Mouse (Mus musculus) spleen, postnatal 36 days (tissue): ENCODE results near the gene Sytl2.

Experiments used
- DNase-seq, 2 experiments: peaks; one replicate each; pipeline ENCODE4 v3.0.0; 2022; ENCODE audit warnings: low spot score in 2 of 2, mixed read lengths in 1 of 2

Gene Sytl2

DNA sequence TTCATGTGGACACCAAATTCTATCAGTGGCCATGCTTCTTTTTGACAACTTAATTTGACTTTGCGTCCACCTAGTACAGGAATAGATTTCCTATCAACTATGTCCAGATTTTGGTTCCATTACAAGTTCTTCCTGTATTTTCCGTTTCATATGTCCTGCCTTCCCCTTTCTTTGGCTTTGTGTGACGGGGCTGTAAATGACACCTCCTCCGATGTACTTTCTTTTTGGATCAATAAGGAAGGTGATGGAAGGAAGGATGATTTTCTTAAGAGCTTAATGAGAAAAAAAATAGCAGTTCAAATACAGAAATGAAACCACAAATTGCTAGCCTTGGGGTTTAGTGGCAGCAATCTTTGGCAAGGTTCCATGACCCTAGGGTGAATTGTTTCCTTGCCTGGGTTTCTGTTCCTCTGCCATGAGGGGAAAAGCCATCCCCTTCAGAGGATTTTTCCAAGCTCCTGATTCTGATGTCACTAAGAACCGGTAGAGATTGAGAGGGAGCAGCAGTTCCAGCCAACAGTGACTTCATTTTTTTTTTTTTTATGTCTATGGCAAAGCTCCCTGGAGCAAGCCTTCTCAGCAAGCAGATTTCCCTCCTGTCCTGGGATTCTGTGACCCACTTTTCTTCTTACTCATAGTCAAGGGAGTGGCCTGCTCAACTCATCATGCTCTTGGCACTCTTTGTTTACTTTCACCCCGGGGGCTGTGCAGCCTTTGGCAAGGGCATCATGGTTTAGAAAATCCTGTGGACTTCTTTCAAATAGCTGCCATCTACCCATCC is 68.2 kb downstream of the Sytl2 start:
- DNase-seq: peak in 1 of 2 experiments; percentile 19

DNA sequence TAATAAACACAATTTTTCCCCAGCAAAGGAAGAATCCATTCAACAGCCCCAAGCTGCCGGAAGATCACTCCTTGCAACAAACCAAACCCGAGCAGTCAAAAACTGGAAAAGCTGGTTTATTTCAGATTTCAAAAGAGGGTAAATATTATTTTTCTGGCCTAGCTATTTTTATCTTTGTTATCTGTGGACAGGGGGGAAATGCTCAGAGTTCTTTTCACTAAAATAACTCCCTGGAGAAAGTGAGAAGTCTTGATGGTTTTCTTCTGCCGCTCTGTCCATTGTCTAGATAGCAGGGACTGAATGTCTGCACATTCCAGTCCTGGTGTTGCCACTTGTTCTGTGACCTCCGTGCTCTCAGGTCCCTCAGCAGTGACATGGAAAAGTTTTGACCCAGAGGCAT is 70.8 kb downstream of the Sytl2 start:
- DNase-seq: no peak

DNA sequence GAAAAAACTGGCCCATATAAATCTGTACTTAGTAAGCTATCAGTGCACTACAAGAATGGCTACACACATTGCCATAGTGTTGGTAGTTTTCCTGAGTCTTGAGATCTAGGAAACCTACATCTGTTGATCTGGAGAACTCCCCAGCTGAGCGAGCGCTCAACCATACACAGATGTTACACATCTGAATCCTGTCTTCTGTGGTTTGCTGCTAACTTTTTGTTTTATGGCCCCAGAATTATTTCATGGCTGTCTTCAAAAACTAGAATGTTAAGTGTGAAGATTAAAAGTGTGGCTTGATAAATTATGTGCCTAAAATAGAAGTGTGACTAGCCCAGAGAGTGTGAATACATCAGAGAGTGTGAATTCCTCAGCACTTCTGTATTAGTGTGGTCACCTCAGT is 82.4 kb downstream of the Sytl2 start:
- DNase-seq: no peak

DNA sequence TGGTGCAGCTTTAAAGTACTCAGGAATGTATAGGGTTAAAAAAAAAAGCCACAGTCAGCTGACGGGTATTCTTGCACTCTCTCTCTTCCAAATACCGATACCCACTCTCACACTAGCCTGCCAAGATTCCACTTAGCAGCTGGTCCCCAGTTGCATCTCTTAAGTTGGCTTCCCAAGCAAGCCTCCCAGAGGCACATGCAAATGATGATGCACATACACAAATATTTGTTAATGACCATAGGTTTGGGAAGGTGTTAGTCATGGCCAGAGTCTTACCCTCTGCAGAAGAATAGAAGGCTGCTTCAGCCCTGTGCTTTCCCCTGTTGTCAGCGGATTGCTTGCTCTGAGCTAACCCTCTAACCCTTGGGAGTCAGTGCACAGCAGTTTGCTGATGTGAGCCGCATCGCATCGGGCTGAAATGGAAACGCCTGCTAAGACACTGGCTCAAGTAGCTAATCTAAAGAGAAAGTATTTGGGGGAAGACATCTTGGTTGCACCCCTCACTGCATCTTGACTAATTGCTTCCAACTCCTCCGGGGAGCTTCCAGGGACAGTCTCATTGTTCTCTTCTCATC is 84.9 kb downstream of the Sytl2 start:
- no peak for DNase-seq

DNA sequence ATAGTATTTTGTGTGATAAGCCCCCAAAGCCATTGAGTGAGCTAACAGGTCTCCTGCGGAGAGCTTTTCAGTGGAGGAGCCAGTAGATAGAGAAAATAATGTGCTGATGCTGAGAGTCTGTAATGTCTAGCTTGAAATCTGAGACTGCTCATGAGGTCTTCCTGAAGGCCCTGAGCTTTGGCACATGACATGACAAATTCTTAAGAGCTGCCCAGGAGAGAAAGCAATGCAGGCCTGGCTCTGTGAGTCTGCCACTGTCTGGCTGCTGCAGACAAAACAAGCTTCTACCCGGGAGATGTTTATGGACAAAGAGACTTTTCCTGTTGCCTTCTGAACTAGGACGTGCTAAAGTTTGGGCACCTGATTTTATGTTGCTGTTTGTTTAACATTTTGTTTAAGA is 87.7 kb downstream of the Sytl2 start:
- DNase-seq: no peak

DNA sequence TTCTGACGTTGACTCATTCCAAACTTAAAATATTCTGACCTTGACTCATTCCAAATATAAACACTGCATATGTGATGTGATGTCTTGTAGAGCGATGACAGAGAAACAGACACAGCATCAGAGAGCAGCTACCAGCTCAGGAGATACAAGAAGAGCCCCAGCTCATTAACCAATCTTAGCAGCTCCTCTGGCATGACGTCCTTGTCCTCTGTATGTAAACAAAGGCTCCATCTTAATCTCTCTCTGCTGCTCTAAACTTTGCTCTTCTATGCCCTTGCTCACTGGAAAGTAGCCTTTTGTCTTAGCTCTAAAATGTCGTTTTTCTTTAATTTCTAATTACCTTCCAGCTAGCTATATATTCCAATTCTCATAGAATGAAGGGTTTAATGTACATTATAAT is 93.0 kb downstream of the Sytl2 start:
- no peak for DNase-seq

DNA sequence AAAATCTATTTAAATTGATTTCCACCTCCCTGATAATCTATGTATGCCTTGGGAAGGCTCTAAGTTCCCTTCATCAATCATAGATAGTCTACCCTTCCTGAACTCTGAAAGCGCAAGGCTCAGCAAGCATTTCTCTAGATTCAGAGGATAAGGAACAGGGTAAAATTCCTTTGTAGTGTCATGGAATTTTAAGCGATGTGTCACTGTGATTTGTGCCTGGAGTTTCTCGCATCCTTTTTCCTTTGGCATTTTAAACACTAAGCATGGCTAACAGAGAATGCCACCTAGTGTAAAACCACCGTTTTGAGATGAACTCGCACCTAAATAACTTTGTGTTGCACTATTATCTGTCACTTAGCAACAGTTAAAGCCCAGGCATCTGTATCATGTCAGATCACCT is 93.9 kb downstream of the Sytl2 start:
- DNase-seq: no peak

DNA sequence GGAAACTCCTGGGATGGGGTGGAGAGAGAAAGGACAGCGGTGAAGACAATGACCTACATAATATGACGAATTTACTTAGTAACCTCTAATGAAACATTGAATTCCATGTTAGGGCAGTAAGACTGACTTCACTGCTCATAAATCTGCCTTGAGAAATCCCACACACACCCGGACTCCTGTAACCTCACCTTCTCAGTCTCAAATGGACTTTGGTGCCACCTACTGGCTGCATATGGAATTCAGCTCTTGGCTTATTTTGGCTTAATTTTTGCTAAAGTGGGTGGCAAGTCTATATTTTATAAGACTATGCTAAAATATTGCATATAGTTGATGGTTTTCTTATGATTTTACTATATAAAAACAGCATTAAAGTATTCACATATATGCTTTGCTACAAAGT is 107.9 kb downstream of the Sytl2 start:
- peak; percentile 26 to 32 for DNase-seq

DNA sequence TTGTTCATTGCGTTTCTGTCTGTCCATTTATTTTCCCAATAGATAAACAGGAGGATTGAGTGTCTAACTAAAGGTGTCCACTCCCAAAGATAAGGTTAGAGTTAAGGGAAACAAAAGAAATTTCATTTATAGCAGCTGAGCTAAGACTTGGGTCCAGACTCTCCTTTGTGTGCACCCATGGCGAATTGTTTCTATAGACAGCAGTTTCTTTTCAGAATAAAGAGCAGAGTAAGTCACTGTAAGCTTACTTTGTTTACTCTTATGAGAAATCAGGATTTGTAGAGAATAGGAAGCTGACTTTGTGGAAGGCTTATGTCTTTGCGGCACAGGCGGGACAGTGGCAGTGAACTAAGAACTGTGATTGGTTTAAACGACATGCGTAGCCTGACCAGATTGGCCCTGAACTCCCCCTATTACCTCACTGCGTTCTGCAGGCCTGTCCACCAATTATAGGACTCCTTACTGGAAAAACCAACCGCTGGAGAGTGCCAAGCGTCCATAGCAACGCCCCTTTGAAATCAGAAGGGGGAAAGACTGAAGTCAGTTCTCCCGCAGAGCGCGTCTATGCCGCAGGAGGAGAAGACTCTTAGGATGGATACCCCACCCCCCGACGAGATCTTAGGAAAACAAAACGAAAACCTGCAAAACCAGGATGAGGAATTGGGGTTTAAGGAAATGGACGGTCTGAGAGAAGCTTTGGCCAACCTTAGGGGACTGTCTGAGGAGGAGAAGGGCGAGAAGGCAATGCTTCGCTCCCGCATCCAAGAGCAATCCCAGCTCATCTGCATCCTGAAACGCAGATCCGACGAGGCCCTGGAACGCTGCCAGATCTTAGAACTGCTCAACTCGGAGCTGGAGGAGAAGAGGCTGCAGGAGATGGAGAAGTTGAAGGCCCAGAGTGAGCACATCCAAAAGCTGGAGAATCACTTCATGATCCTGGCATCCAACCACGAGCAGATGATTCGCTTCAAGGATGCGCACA is 124.3 kb downstream of the Sytl2 start, which contains the start of gene Ccdc89:
Ccdc89 (plus strand) TSS at position 558 of the 982 bp plus-strand sequence.
- peak; percentile 44 to 53 for DNase-seq

DNA sequence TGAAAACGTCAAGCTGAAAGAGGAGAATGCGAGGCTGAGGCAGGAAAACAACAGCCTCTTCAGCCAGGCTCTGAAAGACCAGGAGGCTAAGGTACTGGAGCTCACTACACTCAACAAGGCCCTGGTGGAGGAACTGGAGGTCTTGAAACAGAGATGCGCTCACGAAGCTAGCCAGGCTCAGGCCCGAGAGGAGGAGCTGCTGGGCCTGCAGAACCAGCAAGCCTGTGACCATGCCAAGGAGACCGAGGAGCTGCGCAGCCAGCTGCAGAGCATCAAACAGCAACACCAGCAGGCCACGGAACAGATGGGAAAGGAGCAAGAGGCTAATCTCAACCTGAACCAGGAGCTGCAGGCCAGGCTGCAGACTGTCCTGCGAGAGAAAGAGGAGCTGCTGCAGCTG is 125.0 kb downstream of the Sytl2 start:
- peak in 1 of 2 experiments; percentile 2 for DNase-seq

DNA sequence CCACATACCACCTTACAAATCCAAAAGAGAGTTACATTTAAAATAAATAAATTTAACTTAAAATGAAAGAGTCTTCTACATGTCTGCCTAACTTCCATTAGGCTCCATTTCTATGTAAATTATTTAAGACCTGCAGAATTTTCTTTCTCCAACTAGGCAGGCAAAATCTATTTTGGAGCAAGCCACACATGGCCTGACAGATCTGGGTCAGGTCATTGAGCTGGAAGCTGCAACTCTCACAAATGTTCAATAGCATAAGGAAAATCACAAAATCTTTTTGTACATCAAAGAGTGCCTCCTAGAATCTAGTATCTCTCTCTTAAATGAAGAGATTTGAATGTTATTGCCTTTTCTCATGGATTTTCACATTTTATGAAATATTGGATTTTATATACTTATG is 130.2 kb downstream of the Sytl2 start:
- DNase-seq: no peak

DNA sequence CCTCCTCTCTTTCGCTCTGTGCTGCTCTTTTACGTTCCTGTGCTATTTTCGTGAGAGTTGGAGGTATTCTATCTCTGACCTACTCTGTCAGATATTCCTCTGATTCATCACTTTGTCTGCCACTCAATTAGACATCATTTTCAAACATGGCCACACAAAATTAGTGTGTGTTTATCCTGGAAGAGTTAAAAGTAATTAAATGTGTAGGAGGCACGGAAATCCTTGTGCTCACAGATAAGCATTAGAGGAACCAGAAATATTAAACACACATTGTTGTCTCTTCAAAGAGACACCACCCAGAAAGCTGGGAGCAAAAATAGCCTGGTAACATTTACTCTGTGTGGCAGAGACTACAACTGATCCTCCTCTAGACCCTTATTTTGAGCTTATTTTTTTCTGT is 138.0 kb downstream of the Sytl2 start:
- DNase-seq: no peak

DNA sequence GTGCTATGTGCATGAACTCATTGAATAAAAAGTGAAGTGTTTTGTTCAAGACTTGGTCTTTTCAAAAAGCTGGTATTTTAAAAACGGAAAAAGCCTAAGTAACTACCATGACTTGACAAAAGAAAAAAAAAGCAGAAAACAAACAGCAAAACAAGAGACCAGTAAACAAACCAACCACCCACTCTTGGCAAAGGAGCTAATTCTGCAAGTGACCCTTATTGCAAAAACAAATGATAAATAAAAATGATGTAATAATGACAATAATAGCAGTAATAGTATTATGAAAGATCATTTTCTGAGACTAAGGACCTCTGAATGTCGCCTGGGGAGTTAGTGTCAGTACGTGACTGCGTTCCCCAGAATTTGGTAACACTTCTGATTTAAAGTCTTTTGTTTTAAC is 140.0 kb downstream of the Sytl2 start:
- DNase-seq: no peak

DNA sequence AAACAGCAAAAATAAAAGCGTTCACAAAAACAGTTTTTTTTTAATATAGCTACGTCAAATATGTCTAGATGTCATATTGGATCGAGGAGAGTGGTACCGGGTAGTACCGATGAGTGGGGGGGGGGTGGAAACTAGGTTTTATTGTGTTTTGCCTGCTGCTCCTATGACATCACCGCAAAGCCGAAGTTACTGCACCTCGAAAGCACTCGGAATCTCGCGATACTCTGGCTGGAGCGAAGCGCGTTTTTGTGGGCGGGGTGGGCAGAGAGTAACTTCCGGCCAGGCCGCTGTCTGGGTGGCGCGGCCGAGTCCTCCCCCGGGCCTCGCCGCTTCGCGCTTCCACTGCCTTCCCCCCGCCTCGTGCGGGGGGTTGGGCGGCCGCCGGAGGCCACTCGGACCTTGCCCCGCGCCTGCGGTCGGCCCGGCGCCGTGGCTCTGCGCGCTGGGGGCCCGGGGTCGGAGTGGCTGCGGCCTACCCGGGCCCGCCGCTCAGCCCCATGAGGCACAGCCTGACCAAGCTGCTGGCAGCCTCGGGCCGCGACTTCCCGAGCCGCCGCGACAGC is 140.5 kb downstream of the Sytl2 start, which contains the start of gene Crebzf:
Crebzf (plus strand) TSS at position 212 of the 563 bp plus-strand sequence.
- DNase-seq: peak; percentile 96 to 97

DNA sequence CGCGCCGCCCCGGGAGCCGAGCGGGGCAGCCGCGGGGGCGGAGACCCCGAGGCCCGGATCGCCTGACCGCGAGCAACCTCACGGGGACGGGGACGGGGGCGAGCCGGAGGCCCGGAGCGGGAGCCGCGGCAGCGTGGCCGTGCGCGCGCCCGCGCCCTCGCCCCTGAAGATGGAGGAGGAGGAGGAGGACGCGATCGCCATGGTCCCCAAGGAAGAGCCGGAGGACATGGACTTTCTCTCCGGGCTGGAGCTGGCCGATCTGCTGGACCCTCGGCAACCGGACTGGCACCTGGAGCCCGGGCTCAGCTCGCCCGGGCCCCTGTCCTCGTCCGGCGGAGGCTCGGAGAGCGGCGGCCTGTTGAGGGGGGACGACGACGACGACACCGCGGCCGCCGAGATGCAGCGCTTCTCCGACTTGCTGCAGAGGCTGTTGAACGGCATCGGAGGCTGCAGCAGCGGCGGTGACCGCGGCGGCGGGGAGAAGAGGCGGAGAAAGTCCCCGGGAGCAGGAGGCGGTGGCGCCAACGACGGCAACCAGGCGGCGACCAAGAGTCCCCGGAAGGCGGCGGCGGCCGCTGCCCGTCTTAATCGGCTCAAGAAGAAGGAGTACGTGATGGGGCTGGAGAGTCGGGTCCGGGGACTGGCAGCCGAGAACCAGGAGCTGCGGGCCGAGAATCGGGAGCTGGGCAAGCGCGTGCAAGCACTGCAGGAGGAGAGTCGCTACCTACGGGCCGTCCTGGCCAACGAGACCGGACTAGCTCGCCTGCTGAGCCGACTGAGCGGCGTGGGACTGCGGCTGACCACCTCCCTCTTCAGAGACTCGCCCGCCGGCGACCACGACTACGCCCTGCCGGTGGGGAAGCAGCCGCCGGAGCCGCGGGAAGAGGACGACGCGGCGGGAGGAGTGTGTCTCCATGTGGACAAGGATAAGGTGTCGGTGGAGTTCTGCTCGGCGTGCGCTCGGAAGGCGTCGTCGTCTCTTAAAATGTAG is 141.3 kb downstream of the Sytl2 start:
- DNase-seq: peak; percentile 68 to 73

DNA sequence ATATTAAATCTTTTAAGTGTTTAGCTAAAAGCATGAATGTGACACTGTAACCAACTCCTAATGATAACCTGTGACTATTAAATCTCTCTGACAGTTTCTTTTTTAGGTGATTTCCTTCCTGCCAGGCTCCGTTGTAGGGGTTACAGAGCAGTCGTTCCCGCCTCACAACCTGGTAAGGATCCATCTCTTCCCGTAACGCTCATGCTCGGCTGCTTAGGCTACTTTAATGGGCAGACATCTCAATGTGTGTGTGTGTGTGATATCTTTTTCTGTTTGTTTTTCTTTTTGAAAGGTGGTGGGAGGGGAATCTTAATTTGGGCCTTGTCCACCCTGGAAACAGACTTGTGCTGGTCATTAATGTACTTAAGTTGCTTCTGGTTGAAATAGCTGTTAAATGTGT is 142.2 kb downstream of the Sytl2 start:
- DNase-seq: no peak

DNA sequence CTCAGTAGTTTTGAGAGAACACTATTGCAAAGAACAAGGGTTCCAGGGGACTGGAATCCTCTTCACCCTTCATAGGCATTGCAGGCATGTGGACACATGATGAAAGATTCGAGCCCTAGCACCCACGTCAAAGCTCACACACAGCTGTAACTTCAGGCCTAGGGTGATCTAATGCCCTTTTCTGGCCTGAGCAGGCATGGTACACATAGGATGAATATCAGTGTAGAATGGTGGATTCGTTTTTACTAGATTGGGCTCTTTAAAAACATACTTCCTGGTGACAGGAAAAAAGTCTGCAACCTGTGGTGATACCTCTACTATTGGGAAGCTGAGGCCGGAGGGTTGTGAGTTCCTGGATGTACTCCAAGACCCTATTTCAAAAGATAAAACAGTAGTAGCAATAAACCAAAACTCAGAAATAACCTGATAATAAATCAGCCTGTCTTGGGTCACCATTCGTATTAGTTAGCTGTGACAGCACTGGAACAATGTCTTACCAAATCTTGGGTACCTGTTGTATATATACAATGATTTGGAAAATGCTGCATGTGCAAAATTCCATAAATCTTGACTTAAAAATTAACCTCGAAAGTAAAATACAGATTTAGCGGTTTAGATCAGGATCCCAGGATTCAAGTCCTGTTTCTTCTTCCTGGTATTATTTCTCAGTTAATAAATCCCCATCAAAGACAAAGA is 154.2 kb downstream of the Sytl2 start:
- DNase-seq: no peak

DNA sequence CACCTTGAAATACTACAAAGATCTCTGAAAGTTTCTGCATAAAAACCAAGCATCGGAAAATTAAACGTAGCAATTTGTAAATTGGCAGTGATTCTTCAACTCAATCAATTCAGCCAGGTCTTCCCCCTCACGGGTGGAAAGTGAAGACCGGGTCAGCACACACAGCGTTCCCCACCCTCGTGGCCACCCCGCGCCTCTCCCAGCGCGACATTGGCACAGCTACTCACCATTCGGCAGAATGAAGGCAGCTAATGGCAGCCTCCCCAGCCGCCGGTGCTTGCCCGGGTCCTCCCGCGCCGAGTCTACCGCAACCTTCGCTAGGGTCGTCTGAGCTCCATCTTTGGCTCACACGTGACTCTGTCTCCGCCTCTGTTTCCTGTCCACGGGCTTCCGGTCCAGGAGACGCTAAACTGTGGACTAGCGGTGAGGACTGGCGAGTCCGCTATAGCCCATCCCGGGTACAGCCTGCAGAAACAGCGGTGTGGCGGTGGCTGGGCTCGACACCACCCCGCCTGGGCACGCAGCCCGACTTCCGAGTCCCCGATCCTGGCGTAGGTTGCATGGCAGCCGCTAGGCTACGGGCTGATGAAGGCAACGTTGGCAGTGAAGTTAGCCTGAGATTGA is 154.9 kb downstream of the Sytl2 start, which contains the start of gene Tmem126a:
Tmem126a (minus strand) TSS at position 385 of the 624 bp plus-strand sequence.
- peak; percentile 76 to 82 for DNase-seq

DNA sequence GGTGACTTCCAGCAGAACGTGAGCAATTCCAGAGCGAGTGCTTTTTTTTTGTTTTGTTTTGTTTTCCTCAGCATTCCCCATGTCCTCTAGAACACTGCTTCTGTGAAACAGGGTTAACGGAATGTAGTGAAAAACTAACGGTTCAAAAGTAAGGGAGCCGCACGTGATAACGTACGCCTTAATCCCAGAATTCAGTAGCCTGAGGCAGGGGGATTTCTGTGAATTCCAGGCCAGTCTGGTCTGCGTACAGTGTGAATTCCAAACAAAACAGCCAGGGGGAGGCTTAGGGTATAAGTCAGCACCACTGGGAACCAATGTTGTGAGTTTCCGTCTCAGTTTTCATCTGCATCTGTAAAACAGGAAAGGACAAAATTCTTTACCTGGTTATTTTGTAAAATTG is 155.5 kb downstream of the Sytl2 start:
- no peak for DNase-seq
